Mouse (Mus musculus) liver, embryonic 12.5 days (tissue): ENCODE data around the gene Dhx40. TPM values are rescaled to one million over a fixed set of nuclear protein-coding genes. Genes with fewer than 3 reads are reported as not detected.
"Not testable (repeated sequence)": the region's sequence is repeated elsewhere in the genome, so short reads cannot be mapped to it uniquely, and the experiment has no call there.

Experiments used
- ATAC-seq: fragments of 200-750 bp; cut with Nextera tagmentation; 2 replicates; pipeline ENCODE4 v1.8.0; 2017; ENCODE audit warnings: moderate number of reproducible peaks, mild to moderate bottlenecking, moderate library complexity
- H3K27ac ChIP-seq: fragments of 300-500 bp; sonication (generic); 2 replicates; pipeline ENCODE4 v1.5.1; 2016; ENCODE audit warnings: mild to moderate bottlenecking
- H3K27me3 ChIP-seq: fragments of 300-500 bp; sonication (generic); replicated peaks from 2 replicates; pipeline ENCODE4 v1.6.1; 2016; ENCODE audit warnings: mild to moderate bottlenecking, moderate library complexity
- H3K36me3 ChIP-seq: fragments of 300-500 bp; sonication (generic); 2 replicates; pipeline ENCODE4 v1.6.1; 2016; ENCODE audit warnings: mild to moderate bottlenecking, moderate library complexity
- H3K4me1 ChIP-seq: fragments of 300-500 bp; sonication (generic); 2 replicates; pipeline ENCODE4 v1.6.1; 2016
- H3K4me2 ChIP-seq: fragments of 300-500 bp; sonication (generic); 2 replicates; pipeline ENCODE4 v1.6.1; 2016; ENCODE audit warnings: mild to moderate bottlenecking, moderate library complexity
- H3K4me3 ChIP-seq: fragments of 300-500 bp; sonication (generic); 2 replicates; pipeline ENCODE4 v1.5.1; 2016; ENCODE audit warnings: mild to moderate bottlenecking, moderate library complexity
- H3K9ac ChIP-seq: fragments of 300-500 bp; sonication (generic); 2 replicates; pipeline ENCODE4 v1.6.1; 2016; ENCODE audit warnings: mild to moderate bottlenecking, moderate library complexity
- H3K9me3 ChIP-seq: fragments of 300-500 bp; sonication (generic); replicated peaks from 2 replicates; pipeline ENCODE4 v1.6.1; 2016; ENCODE audit warnings: mild to moderate bottlenecking, moderate library complexity
- WGBS: fragments of 180-500 bp; shearing (Covaris S2); methylation state at CpG from one replicate; pipeline ENCODE4 v1.1.7; 2016; ENCODE audit not compliant: insufficient replicate concordance; 5-methylcytosine and 5-hydroxymethylcytosine counted together
- polyA plus RNA-seq: library from polyadenylated mRNA; unstranded; fragments of >200 nt; fragmentation: Nextera tagmentation; extraction: Ambion mirVana; gene quantifications from 2 replicates; pipeline ENCODE4 v1.2.1, GENCODE M21; 2016

Dhx40 gene
- polyA plus RNA-seq, 1 experiment from 2014 or later: 10.0 TPM

DNA sequence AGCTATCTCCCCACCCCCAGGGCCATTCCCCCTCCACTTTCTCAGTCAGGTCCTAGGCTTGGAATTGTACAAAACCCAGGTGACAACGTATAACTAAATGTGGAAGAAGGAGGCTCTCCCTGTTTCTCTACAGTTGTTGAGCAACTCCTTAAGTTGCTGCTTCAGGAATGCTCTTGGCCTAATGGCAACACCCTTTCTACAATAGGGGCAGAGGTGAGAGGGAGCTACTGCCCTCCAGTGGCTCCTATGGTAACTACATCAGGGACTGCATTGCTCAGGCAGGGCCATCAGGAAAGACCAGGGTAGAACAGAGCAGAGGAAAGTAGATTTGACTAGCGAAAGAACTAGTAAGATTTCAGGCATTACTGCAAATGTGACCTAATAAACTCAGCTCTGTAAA lies 28.8 kb upstream of the Dhx40 start:
- Histone ChIP-seq H3K27me3 (no peaks in the 10 kb centered on the region; the same call in 1 of the 2 replicates), H3K9me3 (no peaks in the 10 kb centered on the region), H3K4me1 (peaks cover 4% of the 10 kb centered on the region), H3K27ac (no peak overlapping the region), H3K4me3 (no peak overlapping the region), H3K9ac (no peak overlapping the region), H3K4me2 (no peak overlapping the region), H3K36me3 (no peaks in the 10 kb centered on the region)
- peak; percentile 61; the same call in 1 of the 2 replicates for ATAC-seq
- 23% methylated on average over 2 of the region's 2 CpGs for WGBS

DNA sequence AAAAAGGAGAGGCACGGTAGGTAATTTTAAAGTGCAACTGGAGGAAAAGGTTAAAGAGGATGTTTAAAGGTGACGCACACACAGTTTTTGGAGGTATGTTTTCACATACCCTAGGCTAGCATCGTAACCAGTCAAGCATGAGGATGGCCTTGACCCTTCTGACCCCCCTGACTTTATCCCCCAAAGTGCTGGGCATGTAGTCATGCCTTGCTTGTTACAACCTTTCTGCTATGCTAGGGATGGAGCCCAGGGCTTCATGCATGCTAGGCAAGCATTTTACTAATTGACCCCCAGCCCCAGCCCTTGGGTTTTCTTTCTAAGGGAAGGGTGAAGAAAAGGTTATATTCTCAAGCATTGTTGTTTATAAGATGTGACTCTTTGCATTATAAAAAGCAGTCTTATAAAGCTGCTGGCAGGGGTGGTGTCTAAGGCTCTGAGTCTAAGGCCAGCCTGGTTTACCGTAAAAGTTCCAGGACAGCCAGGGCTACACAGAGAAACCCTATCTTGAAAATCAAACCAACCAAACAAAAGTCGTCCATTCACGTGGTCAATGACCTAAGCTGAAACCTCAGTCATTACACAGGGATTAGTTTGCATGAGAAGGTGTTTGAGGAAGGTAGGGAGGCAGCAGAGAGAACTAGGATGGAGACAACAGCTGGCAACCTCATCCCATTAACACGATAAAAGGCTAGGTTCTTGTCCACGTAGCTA lies 27.2 kb upstream of the Dhx40 start:
- Histone ChIP-seq H3K36me3 (no peaks in the 10 kb centered on the region), H3K9ac (no peak overlapping the region), H3K9me3 (no peaks in the 10 kb centered on the region), H3K27ac (no peak overlapping the region), H3K4me3 (no peak overlapping the region), H3K4me2 (no peak overlapping the region), H3K27me3 (no peaks in the 10 kb centered on the region), H3K4me1 (peaks cover 4% of the 10 kb centered on the region)
- 58% methylated on average over 8 of the region's 8 CpGs for WGBS
- no peak for ATAC-seq

DNA sequence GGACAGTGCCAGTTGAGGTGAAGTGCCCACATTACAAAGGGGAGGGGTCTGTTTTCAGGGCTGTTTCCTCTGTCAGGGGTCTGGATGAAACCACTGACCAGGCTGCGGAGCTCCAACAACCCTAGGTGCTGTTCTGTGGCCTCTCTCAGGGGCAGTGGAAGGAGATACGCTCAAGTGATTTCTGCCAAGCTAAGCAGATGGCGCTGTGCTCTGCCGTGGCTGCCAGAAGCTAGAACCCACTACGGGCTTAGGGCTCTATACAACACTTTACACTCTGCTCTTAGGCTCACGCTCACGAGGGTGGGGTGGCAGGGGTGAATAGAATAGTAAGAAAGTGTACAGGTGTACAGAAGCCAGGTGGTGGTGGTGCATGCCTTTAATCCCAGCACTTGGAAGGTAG lies 26.5 kb upstream of the Dhx40 start:
- Histone ChIP-seq H3K9me3 (no peaks in the 10 kb centered on the region), H3K9ac (no peak overlapping the region), H3K4me1 (peaks cover 4% of the 10 kb centered on the region), H3K27ac (no peak overlapping the region), H3K27me3 (no peaks in the 10 kb centered on the region), H3K36me3 (no peaks in the 10 kb centered on the region), H3K4me3 (no peak overlapping the region), H3K4me2 (no peak overlapping the region)
- WGBS: 78% methylated on average over 7 of the region's 7 CpGs
- no peak for ATAC-seq

DNA sequence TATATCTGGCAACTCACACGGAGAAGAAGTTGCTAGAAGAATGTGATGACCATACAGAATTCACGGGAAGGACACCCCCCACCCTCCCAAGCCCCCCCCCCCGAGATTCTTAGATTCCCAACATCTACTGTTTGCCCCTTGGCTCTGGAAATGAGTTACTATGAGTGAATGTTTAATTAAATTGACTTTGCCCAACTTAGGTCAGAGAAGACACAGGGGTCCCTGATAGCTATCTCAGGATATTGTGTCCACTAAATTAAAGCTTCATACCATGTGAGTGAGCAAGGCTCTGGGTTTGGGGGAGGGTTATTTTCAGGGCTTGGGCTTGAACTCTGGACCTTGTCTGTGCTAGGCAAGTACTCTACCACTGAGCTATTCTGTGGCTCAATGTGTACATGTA lies 25.6 kb upstream of the Dhx40 start:
- Histone ChIP-seq H3K27me3 (no peaks in the 10 kb centered on the region), H3K4me3 (no peak overlapping the region), H3K4me1 (peaks cover 4% of the 10 kb centered on the region), H3K9me3 (no peaks in the 10 kb centered on the region), H3K9ac (no peak overlapping the region), H3K27ac (no peak overlapping the region), H3K4me2 (no peak overlapping the region), H3K36me3 (no peaks in the 10 kb centered on the region)
- ATAC-seq: no peak
- 40% methylated on average over 3 of the region's 3 CpGs for WGBS

DNA sequence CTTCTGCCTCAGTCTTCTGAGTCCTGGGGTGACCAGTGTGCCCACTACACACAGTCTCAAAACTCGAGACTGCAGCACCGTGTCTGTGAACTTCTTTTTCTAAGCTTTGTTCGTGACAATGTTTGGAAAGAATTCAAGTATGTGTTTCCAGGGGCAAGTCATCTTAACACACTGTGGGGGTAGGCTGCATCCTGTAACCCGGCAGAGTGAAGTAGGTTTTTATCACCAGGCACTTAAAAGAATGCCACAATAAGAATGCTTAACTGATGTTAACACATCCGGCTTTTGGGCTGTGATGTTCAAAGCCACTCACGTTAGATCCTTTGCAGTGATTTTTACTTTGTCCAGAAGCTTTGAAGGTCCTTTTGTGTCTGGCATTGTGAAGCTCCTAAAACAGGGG lies 20.9 kb upstream of the Dhx40 start:
- H3K36me3 ChIP-seq: no peaks in the 10 kb centered on the region
- H3K4me2 ChIP-seq: no peak overlapping the region
- H3K27ac ChIP-seq: no peak overlapping the region
- 42% methylated on average over 6 of the region's 6 CpGs for WGBS
- H3K9me3 ChIP-seq: no peaks in the 10 kb centered on the region
- H3K4me3 ChIP-seq: no peak overlapping the region
- H3K9ac ChIP-seq: no peak overlapping the region
- no peaks in the 10 kb centered on the region for H3K27me3 ChIP-seq
- H3K4me1 ChIP-seq: no peaks in the 10 kb centered on the region
- no peak for ATAC-seq

DNA sequence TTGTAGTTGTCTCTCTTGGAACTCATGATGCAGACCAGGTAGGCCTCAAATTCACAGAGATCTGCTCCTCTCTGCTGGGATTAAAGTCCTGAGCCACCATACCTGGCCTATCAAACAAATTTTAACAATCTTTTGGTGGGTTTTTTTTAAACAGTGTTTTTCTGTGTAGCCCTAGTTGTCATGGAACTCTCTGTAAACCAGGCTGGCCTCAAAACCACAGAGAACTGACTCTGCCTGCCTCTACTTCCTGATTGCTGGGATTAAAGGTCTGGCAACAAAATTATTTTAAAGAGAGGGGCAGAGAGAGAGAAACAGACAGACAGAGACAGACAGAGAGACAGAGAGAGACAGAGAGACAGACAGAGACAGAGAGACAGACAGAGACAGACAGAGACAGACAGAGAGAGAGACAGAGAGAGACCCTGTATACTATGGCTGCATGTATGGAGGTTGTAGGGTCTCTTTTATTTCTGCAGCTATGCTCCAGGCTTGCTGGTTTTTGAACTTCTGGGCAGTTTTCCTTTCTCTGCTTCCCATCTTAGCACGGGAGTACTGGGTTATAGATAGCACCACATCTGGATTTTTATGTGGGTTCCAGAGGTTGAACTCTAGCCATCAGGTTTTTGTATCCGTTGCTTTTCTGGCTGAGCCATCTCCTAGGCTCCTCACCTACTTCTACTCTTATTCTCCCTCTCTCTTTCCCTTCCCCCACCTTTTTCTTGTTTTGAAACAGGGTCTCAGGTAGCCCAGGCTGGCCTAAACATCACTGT lies 20.1 kb upstream of the Dhx40 start:
- no peak for ATAC-seq
- H3K4me3 ChIP-seq: no peak overlapping the region
- H3K27me3 ChIP-seq: peaks cover 6% of the 10 kb centered on the region; the same call in 1 of the 2 replicates
- no peaks in the 10 kb centered on the region for H3K4me1 ChIP-seq
- no peak overlapping the region for H3K9ac ChIP-seq
- H3K27ac ChIP-seq: no peak overlapping the region
- H3K4me2 ChIP-seq: no peak overlapping the region
- H3K36me3 ChIP-seq: no peaks in the 10 kb centered on the region
- no peaks in the 10 kb centered on the region for H3K9me3 ChIP-seq
- WGBS: 54% methylated on average over 2 of the region's 2 CpGs

DNA sequence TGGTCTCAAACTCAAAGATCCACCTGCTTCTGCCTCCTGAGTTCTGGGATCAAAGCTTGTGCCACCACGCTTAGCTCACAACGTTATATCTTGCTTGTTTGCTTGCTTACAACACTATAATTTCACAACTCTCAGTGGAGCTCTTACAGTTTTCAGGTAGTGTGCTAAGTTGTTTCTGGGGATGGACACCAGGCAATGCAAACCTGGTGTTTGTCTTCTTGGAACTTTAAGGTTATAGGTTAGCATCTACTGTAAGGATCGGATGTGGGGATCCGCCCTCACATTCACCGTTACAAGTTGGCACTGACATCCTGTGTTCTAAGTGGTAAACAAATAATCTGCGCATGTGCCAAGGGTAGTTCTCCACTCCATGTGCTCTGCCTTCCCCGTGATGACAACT lies 16.9 kb upstream of the Dhx40 start:
- H3K27ac ChIP-seq: no peak overlapping the region
- H3K4me3 ChIP-seq: no peak overlapping the region
- no peak overlapping the region for H3K4me2 ChIP-seq
- no peak overlapping the region for H3K9ac ChIP-seq
- no peaks in the 10 kb centered on the region for H3K36me3 ChIP-seq
- WGBS: 88% methylated on average over 7 of the region's 7 CpGs
- no peak for ATAC-seq
- no peaks in the 10 kb centered on the region for H3K4me1 ChIP-seq
- no peaks in the 10 kb centered on the region for H3K9me3 ChIP-seq
- H3K27me3 ChIP-seq: peaks cover 7% of the 10 kb centered on the region; the same call in 1 of the 2 replicates

DNA sequence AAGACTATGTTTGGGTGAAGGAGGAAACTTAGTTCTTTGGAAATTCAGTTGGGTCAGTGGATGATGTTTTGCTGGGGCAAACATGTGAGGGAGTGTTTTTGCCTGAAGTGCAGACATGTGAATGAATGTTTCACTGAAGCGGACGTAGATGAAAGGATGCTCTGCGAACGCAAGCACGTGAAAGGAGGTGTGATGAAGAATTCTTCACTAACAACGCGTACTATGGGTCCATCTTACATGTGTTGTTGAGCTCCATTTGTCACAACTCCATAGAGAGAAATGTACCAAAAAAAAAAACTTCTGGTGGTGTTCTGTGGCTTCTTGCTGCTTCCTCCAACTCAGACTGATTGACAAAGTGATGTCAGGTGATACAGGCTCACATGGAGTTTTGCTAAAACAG lies 15.0 kb upstream of the Dhx40 start:
- Histone ChIP-seq H3K4me3 (no peak overlapping the region), H3K4me1 (no peaks in the 10 kb centered on the region), H3K9me3 (no peaks in the 10 kb centered on the region), H3K27ac (no peak overlapping the region), H3K4me2 (no peak overlapping the region), H3K9ac (no peak overlapping the region), H3K27me3 (peaks cover 7% of the 10 kb centered on the region; the same call in 1 of the 2 replicates), H3K36me3 (no peaks in the 10 kb centered on the region)
- no peak for ATAC-seq
- 75% methylated on average over 7 of the region's 7 CpGs for WGBS

DNA sequence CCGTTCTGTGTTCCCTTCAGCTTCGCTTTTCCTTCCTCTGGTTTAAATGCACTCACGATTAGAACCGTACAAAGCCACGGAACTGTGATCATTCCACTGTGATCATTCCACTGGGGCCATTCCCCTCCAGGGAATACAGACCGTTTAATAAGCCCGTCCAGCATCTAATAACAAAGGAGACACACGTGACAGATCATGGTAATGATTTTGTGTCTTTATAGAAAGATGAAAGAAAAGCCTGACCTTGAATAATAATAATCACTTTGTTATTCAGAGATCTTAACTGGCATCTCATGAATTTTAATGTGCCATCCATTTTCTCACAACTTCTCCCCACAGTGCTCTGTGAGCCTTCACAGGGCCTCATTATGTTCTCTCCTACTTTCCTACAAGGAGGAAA lies 12.0 kb upstream of the Dhx40 start:
- ATAC-seq: no peak
- WGBS: 70% methylated on average over 8 of the region's 8 CpGs
- Histone ChIP-seq H3K27me3 (peaks cover 7% of the 10 kb centered on the region; the same call in 1 of the 2 replicates), H3K36me3 (no peaks in the 10 kb centered on the region), H3K9me3 (no peaks in the 10 kb centered on the region), H3K27ac (no peak overlapping the region), H3K9ac (no peak overlapping the region), H3K4me2 (no peak overlapping the region), H3K4me3 (no peak overlapping the region), H3K4me1 (no peaks in the 10 kb centered on the region)

DNA sequence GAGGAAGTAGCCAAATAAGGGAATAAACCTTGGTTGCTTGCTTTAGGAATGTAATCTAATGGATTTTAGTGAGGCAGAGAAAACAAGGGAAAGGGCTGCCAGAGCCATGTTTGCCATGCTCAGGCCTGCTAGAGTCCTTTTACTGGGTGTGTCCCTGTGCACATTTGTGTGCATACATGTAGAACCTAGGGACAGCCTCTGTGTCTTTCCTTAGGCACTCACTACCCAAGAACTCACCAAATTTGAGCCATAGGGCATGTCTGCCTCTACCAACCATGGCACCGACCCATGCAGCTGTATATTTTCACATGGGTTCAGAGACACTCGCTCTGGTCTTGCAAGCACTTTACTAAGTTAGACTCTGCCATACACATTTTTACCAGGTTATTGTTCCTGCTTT lies 11.4 kb upstream of the Dhx40 start:
- 80% methylated on average over 2 of the region's 2 CpGs for WGBS
- no peaks in the 10 kb centered on the region for H3K36me3 ChIP-seq

DNA sequence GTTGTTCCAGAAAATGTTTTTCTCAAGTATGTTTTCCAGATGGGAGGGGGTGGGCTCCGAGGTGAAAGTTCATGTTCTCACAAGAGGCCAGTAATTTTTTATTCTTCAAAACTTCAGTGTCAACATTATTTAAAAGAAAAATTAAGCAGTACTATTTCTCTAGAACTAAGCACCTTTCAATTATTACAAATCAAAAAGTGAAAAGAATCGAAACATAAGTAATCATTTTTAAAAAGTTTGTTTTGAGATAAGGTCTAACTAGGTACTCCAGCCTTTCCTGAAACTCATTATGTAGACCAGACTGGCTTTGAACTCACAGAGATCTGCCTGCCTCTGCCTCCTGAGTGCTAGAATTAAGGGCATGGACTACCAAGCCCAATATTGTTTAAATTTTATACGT lies 8.7 kb upstream of the Dhx40 start:
- not testable (repeated sequence) for H3K4me1 ChIP-seq, ATAC-seq, H3K36me3 ChIP-seq, H3K4me3 ChIP-seq, H3K27me3 ChIP-seq, H3K9me3 ChIP-seq, H3K9ac ChIP-seq, H3K27ac ChIP-seq, H3K4me2 ChIP-seq
- WGBS: 59% methylated on average over 3 of the region's 3 CpGs

More for the DNA sequence above, 11.4 kb upstream of the Dhx40 start:
- ATAC-seq: no peak
- H3K9ac ChIP-seq: no peak overlapping the region
- no peak overlapping the region for H3K4me3 ChIP-seq
- H3K27me3 ChIP-seq: peaks cover 7% of the 10 kb centered on the region; the same call in 1 of the 2 replicates
- H3K4me1 ChIP-seq: no peaks in the 10 kb centered on the region
- H3K9me3 ChIP-seq: no peaks in the 10 kb centered on the region
- no peak overlapping the region for H3K4me2 ChIP-seq
- no peak overlapping the region for H3K27ac ChIP-seq

DNA sequence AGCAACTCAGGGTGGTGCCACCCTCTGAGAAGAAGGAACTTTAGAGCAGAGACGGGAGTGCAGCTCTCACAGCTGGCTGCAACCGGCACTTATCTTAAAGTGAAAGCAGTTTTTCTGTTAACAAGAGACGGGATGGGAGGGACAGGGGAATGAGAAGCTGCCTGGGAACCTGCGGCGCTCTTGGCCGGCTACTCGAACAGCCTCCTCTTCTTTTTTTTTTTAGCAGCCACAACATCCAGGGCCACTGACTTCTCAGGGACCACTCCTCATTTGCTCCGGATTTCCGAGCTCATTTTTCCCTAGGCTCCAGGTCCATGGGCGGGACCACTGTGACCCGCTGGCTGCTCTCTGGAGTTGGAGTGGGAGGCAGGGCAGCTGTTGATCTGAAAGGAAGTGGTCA lies 6.9 kb upstream of the Dhx40 start:
- H3K4me2 ChIP-seq, H3K9ac ChIP-seq, H3K36me3 ChIP-seq, H3K4me1 ChIP-seq, H3K9me3 ChIP-seq, ATAC-seq, H3K27ac ChIP-seq, H3K27me3 ChIP-seq, H3K4me3 ChIP-seq: not testable (repeated sequence)
- 3% methylated on average over 5 of the region's 11 CpGs for WGBS
